Mouse (Mus musculus) kidney, postnatal 4 days (tissue): ENCODE results near the gene Zfp963.
A peak's percentile ranks its signal among the peaks of the same experiment; 100 is the strongest.
"Not testable (repeated sequence)": the region's sequence is repeated elsewhere in the genome, so short reads cannot be mapped to it uniquely, and the experiment has no call there.

ENCODE experiments used
- DNase-seq, 2 experiments: peaks; one replicate each; pipeline ENCODE4 v3.0.0; 2021; ENCODE audit warnings: mixed read lengths in 2 of 2

The Zfp963 gene

DNA sequence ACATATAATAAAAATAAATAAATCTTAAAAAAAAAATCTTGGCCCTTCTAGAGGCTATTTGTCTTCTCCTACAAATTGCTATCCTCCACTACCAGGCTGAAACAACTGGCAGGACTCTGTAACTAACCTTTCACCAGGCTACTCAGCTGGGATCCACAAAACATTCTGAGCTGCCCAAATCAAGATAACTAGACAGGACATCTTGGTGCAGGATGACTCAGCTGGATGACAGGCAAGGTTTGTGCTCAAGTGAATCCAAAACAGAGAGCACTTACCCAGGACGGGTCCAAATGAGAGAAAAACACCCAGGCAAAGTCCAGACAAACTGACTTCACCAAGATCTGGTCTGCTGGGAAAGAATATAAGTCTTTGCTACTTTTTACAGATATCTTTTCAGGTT, 14.3 kb downstream of the Zfp963 start:
- DNase-seq = no peak

DNA sequence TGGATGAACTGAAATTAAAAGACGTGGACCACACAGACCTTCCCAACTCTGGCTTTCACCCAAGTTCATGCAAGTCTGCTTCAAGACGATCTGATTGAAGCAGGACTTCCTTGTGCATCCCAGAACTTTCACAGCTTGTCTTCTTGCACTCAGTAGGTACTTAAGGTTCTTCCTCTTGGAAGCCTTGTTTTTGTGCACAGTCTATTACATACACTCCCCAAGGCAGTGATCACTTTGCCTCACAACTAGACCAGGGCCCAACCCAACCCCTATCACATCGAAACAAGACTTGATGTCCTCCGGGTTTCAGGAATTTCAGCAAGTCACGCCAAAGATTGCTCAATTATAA, 32.6 kb downstream of the Zfp963 start:
- no peak for DNase-seq

DNA sequence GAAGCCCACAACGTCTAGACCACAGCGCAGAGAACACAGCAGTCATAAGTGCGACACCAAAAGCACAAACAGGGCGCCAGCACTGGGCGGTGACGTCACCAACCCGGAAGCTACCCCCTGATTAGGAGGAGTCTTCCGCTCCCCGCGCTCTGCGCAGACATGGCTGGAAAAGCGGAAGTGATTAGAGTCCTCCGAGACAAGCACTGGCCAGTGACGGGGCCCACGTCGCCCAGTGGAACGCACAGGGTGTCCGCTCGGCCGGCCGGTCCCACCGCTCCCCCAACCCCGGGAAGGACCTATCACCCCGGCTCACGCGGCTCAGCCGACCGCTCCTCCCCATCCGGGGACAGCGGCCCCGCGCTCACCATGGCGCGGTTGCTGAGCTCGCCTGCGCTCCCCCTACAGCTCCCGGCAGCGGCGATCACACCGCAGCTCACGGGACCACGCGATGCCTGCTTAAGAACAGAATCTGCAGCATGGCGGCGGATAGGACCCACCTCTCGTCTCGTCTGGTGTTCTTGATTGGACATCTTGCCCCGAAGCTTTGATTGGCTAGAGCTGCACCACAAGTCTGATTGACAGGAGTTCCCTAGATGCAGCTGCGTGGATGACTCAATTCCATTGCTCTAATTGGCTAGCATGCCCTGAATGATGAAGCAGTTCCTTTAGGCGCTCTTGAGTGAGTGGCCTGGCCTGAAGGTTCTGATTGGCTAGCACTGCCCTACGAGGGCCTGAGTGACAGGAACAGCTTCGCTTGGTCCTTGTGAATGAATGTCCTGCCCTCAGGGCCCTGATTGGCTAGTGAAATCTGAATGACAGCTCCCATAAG, 33.2 kb downstream of the Zfp963 start:
- DNase-seq = peak; percentile 95 to 97

DNA sequence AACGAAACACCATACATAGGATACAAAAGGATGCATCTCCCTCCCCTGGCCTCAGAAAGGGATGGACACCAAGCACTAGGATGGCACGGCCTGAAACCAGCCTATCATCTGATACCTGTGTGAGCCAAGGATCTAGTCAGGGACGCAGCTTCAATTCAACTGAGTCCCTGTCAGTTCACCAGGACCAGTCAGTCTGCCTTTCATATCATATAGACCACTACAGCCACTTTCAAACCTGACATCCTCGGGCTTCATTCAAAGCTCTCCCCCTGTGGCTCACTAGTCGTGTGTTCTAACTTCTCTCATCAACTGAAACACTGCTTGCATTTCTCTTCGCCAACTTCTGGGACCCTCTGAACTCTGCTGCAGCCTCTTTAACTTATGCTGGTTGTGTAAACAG, 34.4 kb downstream of the Zfp963 start:
- DNase-seq = no peak

DNA sequence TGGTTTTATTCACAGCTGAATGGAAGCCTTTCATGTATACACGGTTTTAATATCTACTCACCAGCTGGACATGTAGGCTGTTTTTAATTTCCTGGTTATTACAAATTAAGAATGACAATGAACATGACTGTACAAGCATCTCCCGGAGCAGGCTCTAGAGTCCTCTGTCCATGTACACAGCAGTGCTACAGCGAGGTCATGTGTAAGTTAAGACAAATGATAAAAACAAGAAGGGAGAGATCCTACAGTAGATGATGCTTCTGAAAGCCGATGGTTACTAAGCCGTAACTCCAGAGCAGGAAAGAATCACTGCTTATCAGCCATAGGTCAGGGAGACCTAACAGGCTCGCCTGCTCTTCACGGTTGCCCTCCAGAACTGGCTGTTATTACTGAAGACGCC, 36.3 kb downstream of the Zfp963 start:
- no peak for DNase-seq

DNA sequence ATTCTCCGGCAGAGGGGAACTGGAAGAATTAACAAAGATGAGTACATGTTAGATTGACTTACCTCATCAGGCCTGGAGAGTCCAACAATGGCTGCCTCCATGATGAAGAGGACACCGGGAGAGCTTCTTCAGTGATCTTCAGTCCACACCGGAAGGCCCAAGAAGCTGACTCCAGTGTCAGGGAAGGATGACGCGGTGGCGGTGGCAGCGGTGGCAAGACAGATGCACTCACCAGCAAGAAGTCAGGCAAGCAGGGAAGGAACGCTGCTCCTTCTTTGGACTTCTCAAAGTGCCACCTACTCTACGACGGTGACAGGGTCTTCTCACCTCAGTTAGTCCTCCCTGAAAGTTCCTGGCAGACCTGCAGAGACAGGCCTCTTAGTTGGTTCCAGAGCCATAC, 39.1 kb downstream of the Zfp963 start, which contains the start of gene Zfp869:
TSS of gene Zfp869 (minus strand) at position 101 of the 400 bp plus-strand sequence.
- DNase-seq = not testable (repeated sequence)

DNA sequence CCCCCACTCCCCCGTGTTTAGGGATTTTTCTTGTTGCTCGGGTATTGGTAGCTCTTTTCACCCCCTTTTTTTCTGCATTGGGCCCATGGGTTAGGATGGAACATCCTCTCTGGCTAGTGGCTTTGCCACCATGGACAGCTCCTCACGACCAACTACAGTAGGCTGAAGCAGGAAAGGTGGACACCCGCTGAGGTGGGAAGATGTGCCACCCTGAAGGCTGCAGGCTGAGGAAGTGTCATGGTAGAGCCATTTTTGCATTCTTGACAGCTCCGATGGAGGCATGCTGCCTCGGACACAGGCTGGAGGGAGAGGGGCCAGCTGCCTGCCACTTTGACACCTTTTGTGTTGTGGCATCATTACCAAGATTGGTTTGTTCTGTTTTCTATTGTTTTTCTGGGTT, 48.0 kb downstream of the Zfp963 start:
- DNase-seq = peak; percentile 7 to 16
